Mouse (Mus musculus) activated CD4-positive, CD25-positive, alpha-beta regulatory T cell, adult 4 months (primary cell): ENCODE results near the gene Zfp324. TPM values are rescaled to one million over a fixed set of nuclear protein-coding genes. Genes with fewer than 3 reads are reported as not detected.
A peak's percentile ranks its signal among the peaks of the same experiment; 100 is the strongest.
"Not testable (repeated sequence)": the region's sequence is repeated elsewhere in the genome, so short reads cannot be mapped to it uniquely, and the experiment has no call there.

ENCODE experiments used
- ATAC-seq: one replicate; pipeline ENCODE4 v1.8.0; 2017
- polyA plus RNA-seq, 2 experiments: library from polyadenylated mRNA; unstranded; fragments of 100-300 nt; shearing (Covaris generic); gene quantifications; one replicate each; pipeline ENCODE4 v1.2.1; 2017

The Zfp324 gene
- polyA plus RNA-seq = 1 to 10 TPM; 2.4 to 3.4 TPM

DNA sequence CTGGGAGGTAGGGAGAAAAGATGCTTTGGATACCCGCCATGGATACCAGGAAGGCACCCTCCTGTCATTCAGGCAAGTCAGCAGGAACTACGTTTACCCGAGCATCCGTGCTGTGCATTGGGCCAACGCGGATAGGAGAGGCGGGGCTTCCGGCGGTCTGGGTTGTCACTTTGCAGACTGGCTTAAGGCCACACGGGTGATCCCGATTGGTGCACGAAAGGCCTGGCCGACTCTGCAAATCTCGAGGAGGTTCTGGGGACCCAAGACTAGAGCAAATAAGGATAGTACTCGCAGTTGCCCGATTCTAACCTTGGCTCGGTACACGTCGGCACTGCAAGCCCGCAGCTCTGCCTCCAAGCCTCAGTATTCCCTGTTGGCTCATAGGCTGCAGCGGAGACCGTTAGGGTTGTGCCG lies at the start of gene Zfp324:
Zfp324 (plus strand) TSS at position 161 of the 414 bp plus-strand sequence.
- ATAC-seq = peak; percentile 84

- ATAC-seq = not testable (repeated sequence)
Measured at GRCm38 (mm10) chr7:12920495-12920894, 45.1 kb upstream of the Zfp324 start.

GRCm38 (mm10) chr7:12921318-12921704 lies 44.3 kb upstream of the Zfp324 start:
- ATAC-seq = no peak

DNA sequence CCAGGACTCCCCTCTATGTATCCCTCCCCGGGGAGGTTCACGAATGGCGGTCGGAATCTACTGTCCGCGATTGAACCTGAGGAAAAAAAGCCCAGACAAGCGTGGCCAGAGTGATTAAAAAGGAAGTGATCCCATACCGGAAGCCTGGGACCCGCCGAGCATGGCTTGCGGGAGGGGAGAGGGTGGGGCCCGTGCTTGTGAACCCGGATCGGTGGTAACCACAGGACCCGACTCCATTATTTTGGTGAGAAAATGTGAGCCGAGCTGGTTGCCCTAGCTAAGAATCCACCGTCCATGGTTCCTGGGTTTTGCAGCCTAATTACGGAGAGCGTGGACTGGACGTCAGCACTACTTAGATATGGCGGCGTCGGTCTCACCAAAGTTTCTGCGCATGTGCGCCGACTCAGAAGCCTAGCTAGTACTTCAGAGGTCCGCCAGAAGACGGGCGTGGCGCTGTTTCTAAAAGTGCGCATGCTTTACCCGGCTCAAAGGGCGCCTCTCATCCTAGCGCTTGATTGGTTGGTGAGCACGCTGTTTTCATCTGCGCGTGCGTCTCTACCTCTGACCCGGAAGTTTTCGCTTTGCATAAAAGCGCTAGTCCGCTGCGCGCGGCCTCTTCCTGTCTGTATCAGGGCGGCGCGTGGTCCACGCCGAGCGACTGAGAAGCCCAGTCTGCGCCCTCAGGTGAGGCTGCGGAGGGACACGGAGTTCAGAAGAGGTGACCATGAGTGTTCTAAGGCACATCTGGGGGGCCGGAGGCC lies 43.8 kb upstream of the Zfp324 start, which contains the start of gene Rps5:
Rps5 (plus strand) TSS at position 586 of the 761 bp plus-strand sequence.
- peak; percentile 93 for ATAC-seq

DNA sequence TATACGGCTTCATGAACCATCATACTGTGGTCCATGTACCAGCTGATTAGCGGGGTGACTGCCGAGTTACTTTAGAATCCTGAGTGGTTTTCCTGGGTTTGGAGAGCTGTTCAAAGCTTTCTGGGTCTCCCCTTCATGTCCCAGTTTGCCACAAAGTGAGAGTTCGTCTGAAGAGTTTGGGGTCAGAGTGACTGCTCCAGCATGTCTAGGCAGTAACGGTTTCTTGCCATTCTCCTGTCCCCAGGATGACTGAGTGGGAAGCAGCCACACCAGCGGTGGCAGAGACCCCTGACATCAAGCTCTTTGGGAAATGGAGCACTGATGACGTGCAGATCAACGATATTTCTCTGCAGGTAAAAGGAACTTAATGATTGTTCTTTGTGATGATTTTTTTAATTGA lies 42.9 kb upstream of the Zfp324 start:
- ATAC-seq = no peak

DNA sequence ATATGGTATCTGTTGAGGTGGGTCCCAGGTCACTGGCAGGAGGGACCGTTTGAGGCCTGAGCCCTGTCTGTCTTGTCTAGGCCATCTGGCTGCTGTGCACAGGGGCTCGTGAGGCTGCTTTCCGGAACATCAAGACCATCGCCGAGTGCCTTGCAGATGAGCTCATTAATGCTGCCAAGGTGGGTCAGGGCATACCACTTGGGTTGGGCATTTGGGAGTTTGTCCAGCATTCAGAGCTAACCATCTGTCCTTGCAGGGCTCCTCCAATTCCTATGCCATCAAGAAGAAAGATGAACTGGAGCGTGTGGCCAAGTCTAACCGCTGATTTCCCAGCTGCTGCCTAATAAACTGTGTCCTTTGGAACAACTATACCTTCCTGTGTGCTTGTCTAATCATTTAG lies 39.3 kb upstream of the Zfp324 start:
- no peak for ATAC-seq

DNA sequence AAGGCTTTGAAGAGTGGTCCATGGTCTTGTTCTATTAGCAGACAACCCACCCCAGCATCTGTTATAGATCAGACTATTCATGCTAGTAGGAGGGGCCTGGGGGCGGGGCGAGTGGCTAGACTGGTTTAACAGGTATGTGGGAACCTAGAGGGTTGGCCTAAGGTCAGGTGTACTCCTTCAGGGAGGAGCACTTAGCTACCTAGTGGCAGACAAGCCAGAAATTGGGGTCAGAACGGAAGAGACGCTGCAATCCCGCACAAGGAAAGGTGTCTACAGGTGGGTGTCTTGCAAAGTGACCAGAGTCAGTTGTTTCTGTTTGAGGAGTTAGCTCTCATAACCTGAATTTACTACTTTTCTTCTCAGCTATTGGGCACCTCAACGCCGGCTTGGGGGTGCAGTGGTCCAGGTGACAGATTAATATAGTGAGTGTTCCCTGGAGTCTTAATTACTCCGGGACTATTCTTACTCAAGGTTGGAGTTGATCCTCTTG lies 38.4 kb upstream of the Zfp324 start, which contains the start of gene Rnf225:
Rnf225 (plus strand) TSS at position 226 of the 490 bp plus-strand sequence.
- ATAC-seq = no peak

- no peak for ATAC-seq
Measured at GRCm38 (mm10) chr7:12927693-12928589, 37.7 kb upstream of the Zfp324 start.

GRCm38 (mm10) chr7:12933615-12934140 lies 32.0 kb upstream of the Zfp324 start:
- ATAC-seq = no peak

GRCm38 (mm10) chr7:12934808-12935207 lies 30.8 kb upstream of the Zfp324 start:
- no peak for ATAC-seq

DNA sequence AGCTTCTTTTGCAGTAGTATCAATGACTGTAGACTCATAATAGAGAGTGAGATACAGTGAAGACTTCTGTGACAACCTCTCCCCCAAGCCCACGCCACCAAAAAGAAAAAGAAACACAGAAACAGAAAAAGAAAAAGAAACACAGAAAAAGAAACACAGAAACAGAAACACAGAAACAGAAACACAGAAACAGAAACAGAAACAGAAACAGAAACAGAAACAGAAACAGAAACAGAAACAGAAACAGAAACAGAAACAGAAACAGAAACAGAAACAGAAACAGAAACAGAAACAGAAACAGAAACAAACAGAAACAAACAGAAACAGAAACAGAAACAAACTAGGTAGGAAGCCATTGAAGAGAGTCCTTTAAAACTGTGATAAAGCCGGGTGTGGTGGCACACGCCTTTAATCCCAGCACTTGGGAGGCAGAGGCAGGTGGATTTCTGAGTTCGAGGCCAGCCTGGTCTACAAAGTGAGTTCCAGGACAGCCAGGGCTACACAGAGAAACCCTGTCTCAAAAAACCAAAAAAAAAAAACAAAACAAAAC lies 28.3 kb upstream of the Zfp324 start:
- not testable (repeated sequence) for ATAC-seq

DNA sequence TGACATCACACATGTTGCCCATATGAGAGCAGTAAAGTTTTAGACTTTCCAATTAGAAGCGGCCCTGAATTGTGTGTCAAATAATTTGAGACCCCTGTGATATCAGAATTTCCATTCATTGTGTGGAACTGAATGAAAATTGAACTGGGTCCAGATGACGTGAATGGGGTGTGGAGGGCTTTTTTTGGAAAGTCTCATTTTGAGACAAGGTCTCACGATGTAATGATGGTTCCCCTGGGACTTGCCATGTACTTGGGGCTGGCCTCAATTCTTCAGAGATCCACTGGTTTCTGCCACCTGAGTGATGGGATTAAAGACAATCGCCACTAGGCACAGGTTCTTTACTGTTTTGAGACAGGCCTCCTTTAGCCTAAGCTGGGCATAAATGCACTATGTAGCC lies 25.0 kb upstream of the Zfp324 start:
- no peak for ATAC-seq

GRCm38 (mm10) chr7:12943488-12943887 lies 22.1 kb upstream of the Zfp324 start:
- ATAC-seq = peak; percentile 75

DNA sequence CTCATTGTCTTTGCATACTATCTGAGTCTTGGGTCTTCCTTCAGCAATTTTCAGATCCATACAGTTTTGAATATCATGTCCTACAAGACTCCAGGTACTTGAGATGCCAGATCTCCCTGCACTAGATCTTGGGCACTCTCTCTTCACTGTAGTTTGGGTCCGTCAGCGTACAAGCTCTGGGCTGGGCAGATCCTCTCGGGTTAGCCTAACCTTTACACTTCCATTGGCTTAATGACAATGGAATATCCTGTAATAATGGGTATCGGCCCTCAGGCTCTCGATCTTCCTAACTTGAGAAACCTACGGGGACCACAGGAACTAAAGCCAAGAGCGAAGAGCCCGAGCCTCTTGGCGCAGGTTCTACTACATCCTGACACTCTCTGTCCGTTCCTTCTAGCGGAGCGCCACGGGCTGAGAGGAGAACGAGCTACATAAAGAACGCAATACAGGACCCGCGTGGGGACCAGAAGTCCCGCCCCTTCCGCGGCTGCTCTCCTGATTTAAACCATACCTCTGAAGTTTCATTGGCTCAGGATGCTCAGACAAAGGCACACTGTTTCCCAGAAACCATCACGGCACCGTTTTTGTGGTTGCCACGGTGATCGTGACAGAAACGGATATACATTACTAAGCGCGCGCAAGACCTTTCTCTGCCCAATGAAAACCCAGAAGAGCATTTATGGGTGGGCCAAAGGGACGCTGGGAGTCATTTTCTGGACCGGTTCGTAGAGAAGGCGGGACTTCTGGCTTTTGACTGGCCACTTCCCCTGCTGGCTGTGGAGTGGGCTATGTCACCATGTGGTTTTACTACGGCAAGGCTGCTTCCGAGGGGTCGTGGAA lies 16.4 kb upstream of the Zfp324 start:
- ATAC-seq = peak; percentile 98

- ATAC-seq = peak; percentile 20
Measured at GRCm38 (mm10) chr7:12949872-12950229, 15.8 kb upstream of the Zfp324 start.

DNA sequence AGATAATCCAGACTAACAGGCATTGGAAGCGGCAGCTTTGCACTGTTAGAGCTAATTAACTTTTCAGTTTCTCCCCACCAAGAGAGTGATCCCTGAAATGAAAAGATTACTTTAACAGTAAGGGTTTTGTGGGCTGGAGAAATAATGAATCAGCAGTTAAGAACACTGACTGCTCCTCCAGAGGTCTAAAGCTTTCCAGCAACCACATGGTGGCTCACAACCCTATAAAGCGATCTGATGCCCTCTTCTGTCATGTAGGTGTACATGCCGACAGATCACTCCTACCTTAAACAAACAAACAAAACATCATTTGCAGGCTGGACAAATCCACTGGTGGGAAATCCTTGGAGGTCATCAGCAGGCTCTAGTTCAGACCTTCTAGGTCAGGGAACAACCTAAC lies 10.7 kb upstream of the Zfp324 start:
- ATAC-seq = no peak

- ATAC-seq = no peak
Measured at GRCm38 (mm10) chr7:12957511-12957910, 8.1 kb upstream of the Zfp324 start.

DNA sequence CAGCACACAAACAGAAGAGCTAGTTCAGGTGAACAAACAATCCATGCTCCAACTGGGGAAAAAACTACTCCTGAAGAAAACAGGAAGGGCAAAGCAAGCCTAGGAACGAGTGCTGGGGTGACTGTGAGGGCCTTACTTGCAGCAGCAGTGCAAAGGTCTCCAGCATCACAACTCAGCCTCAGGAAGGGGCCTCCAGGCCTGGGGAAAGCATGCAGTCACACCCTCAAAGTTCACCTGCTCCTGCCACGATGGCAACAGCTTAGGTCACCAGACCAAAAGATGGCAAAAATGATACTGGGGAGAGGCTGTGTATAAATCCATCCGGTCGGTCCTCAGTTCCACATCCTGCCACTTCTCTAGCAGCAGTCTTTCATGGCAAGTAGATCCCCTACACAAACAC lies 6.7 kb upstream of the Zfp324 start:
- no peak for ATAC-seq

- ATAC-seq = no peak
Measured at GRCm38 (mm10) chr7:12959718-12960117, 5.9 kb upstream of the Zfp324 start.

GRCm38 (mm10) chr7:12961511-12962141 lies 4.0 kb upstream of the Zfp324 start:
- ATAC-seq = peak; percentile 70

GRCm38 (mm10) chr7:12966104-12966845 lies 637 bp downstream of the Zfp324 start:
- peak; percentile 26 for ATAC-seq
